26 mouse cellular contexts compared by ENCODE assay signal in the genomic region with DNA sequence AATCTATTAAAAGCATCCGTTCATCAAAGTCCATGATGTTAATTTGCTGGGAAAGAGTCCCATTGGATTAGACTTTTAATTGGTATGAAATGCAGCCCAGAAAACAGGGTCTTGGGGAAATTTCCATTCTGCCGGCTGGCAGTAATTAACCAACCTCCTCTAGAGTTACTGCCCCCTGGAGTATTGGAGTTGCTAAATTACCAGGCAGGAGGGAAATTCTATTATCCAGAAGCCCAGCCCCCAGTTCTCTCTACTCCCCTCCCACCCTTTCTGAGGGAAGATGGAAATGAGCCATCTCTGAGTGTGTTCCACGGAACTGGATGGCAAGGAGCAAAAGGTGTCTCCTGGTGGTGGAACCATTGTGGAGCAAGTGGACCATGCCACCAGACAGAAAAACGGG. TPM values are rescaled to one million over a fixed set of nuclear protein-coding genes. Genes with fewer than 3 reads are reported as not detected.
DNase-seq lines count a peak whose midpoint lies in the region; ATAC-seq and TF ChIP-seq lines count a peak whose summit lies in the region.
"Had no signal": no experiment of that assay in that cellular context is flagged by ENCODE, and none has a peak within 500 bp of the region (broad histone marks: within the 10 kb centered on the region; RNA-seq: fewer than 3 reads in every experiment).

No protein-coding gene starts in this region.

- DNase-seq in embryonic facial prominence, embryonic 11.5 days (ENCODE audit: low spot score), result peak; percentile 27
- no peak for DNase-seq in embryonic facial prominence, embryonic 10.5 days (ENCODE audit: low spot score)
- DNase-seq in hindbrain, postnatal 0 days (ENCODE audit: low spot score), result peak; percentile 40
- no peak for DNase-seq in neural tube, embryonic 10.5 days (ENCODE audit: extremely low spot score, low spot score)
- DNase-seq in embryonic facial prominence, embryonic 14.5 days (ENCODE audit: low spot score), result peak; percentile 10
- DNase-seq in thymus, adult 2 months, result no peak
- DNase-seq: adrenal gland, adult 8-10 months; adrenal gland, postnatal 25 days; cerebellum, adult 18-20 months; cerebellum, adult 9-10 months; cerebellum, postnatal 14 days; forebrain, postnatal 0 days; gastrocnemius, adult 2 months; gastrocnemius, postnatal 25 days; heart, adult 18-20 months; heart, postnatal 10 days; heart, postnatal 36 days had no signal

- no peaks in the 10 kb centered on the region for H3K36me3 ChIP-seq in embryonic facial prominence, embryonic 11.5 days (replicated peaks; ENCODE audit: control insufficient read depth, insufficient read depth, low read depth, low read length)
- no peaks in the 10 kb centered on the region for H3K36me3 ChIP-seq in embryonic facial prominence, embryonic 10.5 days (replicated peaks)
- H3K36me3 ChIP-seq in hindbrain, postnatal 0 days (ENCODE audit: insufficient read depth, low read length), result no peaks in the 10 kb centered on the region
- no peaks in the 10 kb centered on the region for H3K36me3 ChIP-seq in hindbrain, embryonic 12.5 days
- H3K36me3 ChIP-seq in neural tube, embryonic 13.5 days, result no peaks in the 10 kb centered on the region
- no peaks in the 10 kb centered on the region for H3K36me3 ChIP-seq in embryonic facial prominence, embryonic 14.5 days (ENCODE audit: control insufficient read depth, insufficient read depth, low read length)
- H3K36me3 ChIP-seq in thymus, adult 2 months (ENCODE audit: control insufficient read depth, insufficient read depth, low read length), result no peaks in the 10 kb centered on the region
- H3K36me3 ChIP-seq: embryonic facial prominence, embryonic 15.5 days; heart, embryonic 12.5 days; heart, embryonic 15.5 days; hindbrain, embryonic 10.5 days; intestine, embryonic 15.5 days had no signal

- H3K9me3 ChIP-seq in embryonic facial prominence, embryonic 11.5 days (replicated peaks; ENCODE audit: control insufficient read depth, low read length), result no peaks in the 10 kb centered on the region
- H3K9me3 ChIP-seq in embryonic facial prominence, embryonic 10.5 days, result no peaks in the 10 kb centered on the region
- no peaks in the 10 kb centered on the region for H3K9me3 ChIP-seq in hindbrain, postnatal 0 days (ENCODE audit: low read length)
- no peaks in the 10 kb centered on the region for H3K9me3 ChIP-seq in hindbrain, embryonic 12.5 days (replicated peaks)
- no peaks in the 10 kb centered on the region for H3K9me3 ChIP-seq in neural tube, embryonic 13.5 days
- no peaks in the 10 kb centered on the region for H3K9me3 ChIP-seq in embryonic facial prominence, embryonic 14.5 days (ENCODE audit: control insufficient read depth, low read length)
- H3K9me3 ChIP-seq: embryonic facial prominence, embryonic 15.5 days; heart, embryonic 12.5 days; heart, embryonic 15.5 days; hindbrain, embryonic 10.5 days; intestine, embryonic 15.5 days had no signal

- ATAC-seq in embryonic facial prominence, embryonic 11.5 days (replicated peaks; ENCODE audit: insufficient number of reproducible peaks, low FRiP score, low TSS enrichment, low read depth), result no peak
- no peak for ATAC-seq in hindbrain, postnatal 0 days
- ATAC-seq in hindbrain, embryonic 12.5 days (ENCODE audit: low FRiP score), result no peak
- peak; percentile 68; the same call in 1 of the 2 replicates for ATAC-seq in neural tube, embryonic 13.5 days (ENCODE audit: low read depth)
- ATAC-seq in embryonic facial prominence, embryonic 14.5 days (ENCODE audit: low read depth), result no peak
- ATAC-seq: activated CD4-positive, CD25-positive, alpha-beta regulatory T cell, adult 4 months; forebrain, embryonic 14.5 days; forebrain, postnatal 0 days; intestine, embryonic 15.5 days had no signal

- TF ChIP-seq POLR2A in thymus, adult 2 months (IDR thresholded peaks at IDR 0.05; ENCODE audit: control insufficient read depth, extremely low read depth, insufficient read depth, low read length, poor library complexity), result no peak

- H3K9ac ChIP-seq in embryonic facial prominence, embryonic 11.5 days (replicated peaks; ENCODE audit: low read length), result no peak overlapping the region
- H3K9ac ChIP-seq in hindbrain, postnatal 0 days (replicated peaks; ENCODE audit: low read length), result no peak overlapping the region
- H3K9ac ChIP-seq in hindbrain, embryonic 12.5 days, result no peak overlapping the region
- no peak overlapping the region for H3K9ac ChIP-seq in neural tube, embryonic 13.5 days
- H3K9ac ChIP-seq in embryonic facial prominence, embryonic 14.5 days (ENCODE audit: low read depth, low read length), result no peak overlapping the region
- H3K9ac ChIP-seq: embryonic facial prominence, embryonic 15.5 days; forebrain, postnatal 0 days; heart, embryonic 12.5 days; heart, embryonic 15.5 days; intestine, embryonic 15.5 days had no signal

- no peak for TF ChIP-seq CTCF in hindbrain, postnatal 0 days (IDR thresholded peaks at IDR 0.05; ENCODE audit: low read depth)
- TF ChIP-seq CTCF in thymus, adult 2 months (IDR thresholded peaks at IDR 0.05; ENCODE audit: borderline replicate concordance, control insufficient read depth, extremely low read depth, insufficient read depth, low read length, poor library complexity), result no peak

- no peaks in the 10 kb centered on the region for H3K4me1 ChIP-seq in embryonic facial prominence, embryonic 11.5 days (ENCODE audit: control insufficient read depth, insufficient read depth, low read length)
- peaks cover 5% of the 10 kb centered on the region; the same call in 1 of the 2 replicates for H3K4me1 ChIP-seq in embryonic facial prominence, embryonic 10.5 days
- peaks cover 6% of the 10 kb centered on the region for H3K4me1 ChIP-seq in hindbrain, postnatal 0 days (ENCODE audit: insufficient read depth, low read length)
- 0 out of 2 replicates have a peak, but pooled peaks cover 5% of the 10 kb centered on the region for H3K4me1 ChIP-seq in hindbrain, embryonic 12.5 days
- peaks cover 5% of the 10 kb centered on the region; the same call in 1 of the 2 replicates for H3K4me1 ChIP-seq in neural tube, embryonic 13.5 days (replicated peaks)
- peaks cover 5% of the 10 kb centered on the region for H3K4me1 ChIP-seq in embryonic facial prominence, embryonic 14.5 days (ENCODE audit: control insufficient read depth, insufficient read depth, low read length)
- no peaks in the 10 kb centered on the region for H3K4me1 ChIP-seq in thymus, adult 2 months (replicated peaks; ENCODE audit: control insufficient read depth, insufficient read depth, low read length)
- H3K4me1 ChIP-seq: hindbrain, embryonic 10.5 days had no signal

- no peak overlapping the region for H3K4me3 ChIP-seq in embryonic facial prominence, embryonic 11.5 days (ENCODE audit: low read depth, low read length)
- H3K4me3 ChIP-seq in embryonic facial prominence, embryonic 10.5 days, result no peak overlapping the region
- no peak overlapping the region for H3K4me3 ChIP-seq in hindbrain, postnatal 0 days (ENCODE audit: low read length)
- H3K4me3 ChIP-seq in hindbrain, embryonic 12.5 days, result no peak overlapping the region
- no peak overlapping the region for H3K4me3 ChIP-seq in neural tube, embryonic 13.5 days
- no peak overlapping the region for H3K4me3 ChIP-seq in embryonic facial prominence, embryonic 14.5 days (ENCODE audit: low read depth, low read length)
- H3K4me3 ChIP-seq in thymus, adult 2 months (ENCODE audit: control insufficient read depth, insufficient read depth, low read length), result no peak overlapping the region
- H3K4me3 ChIP-seq: embryonic facial prominence, embryonic 15.5 days; gastrocnemius, adult 2 months; heart, embryonic 12.5 days; heart, embryonic 15.5 days; hindbrain, embryonic 10.5 days; intestine, embryonic 15.5 days had no signal

- H3K27me3 ChIP-seq in embryonic facial prominence, embryonic 11.5 days (ENCODE audit: control insufficient read depth, insufficient read depth, low read length), result no peaks in the 10 kb centered on the region
- H3K27me3 ChIP-seq in embryonic facial prominence, embryonic 10.5 days (replicated peaks; ENCODE audit: low read depth, poor library complexity, severe bottlenecking), result no peaks in the 10 kb centered on the region
- H3K27me3 ChIP-seq in hindbrain, postnatal 0 days (ENCODE audit: insufficient read depth, low read length), result no peaks in the 10 kb centered on the region
- H3K27me3 ChIP-seq in hindbrain, embryonic 12.5 days, result no peaks in the 10 kb centered on the region
- H3K27me3 ChIP-seq in neural tube, embryonic 13.5 days, result peaks cover 5% of the 10 kb centered on the region
- no peaks in the 10 kb centered on the region for H3K27me3 ChIP-seq in embryonic facial prominence, embryonic 14.5 days (replicated peaks; ENCODE audit: control insufficient read depth, insufficient read depth, low read length)
- no peaks in the 10 kb centered on the region for H3K27me3 ChIP-seq in thymus, adult 2 months (ENCODE audit: control insufficient read depth, insufficient read depth, low read length)
- H3K27me3 ChIP-seq: embryonic facial prominence, embryonic 15.5 days; intestine, embryonic 15.5 days had no signal

- WGBS in embryonic facial prominence, embryonic 11.5 days, result 64% methylated on average over 4 of the region's 4 CpGs
- WGBS in embryonic facial prominence, embryonic 10.5 days, result 75% methylated on average over 4 of the region's 4 CpGs
- 56% methylated on average over 4 of the region's 4 CpGs for WGBS in hindbrain, postnatal 0 days
- WGBS in hindbrain, embryonic 12.5 days, result 76% methylated on average over 4 of the region's 4 CpGs
- 41% methylated on average over 4 of the region's 4 CpGs for WGBS in neural tube, embryonic 13.5 days
- 58% methylated on average over 4 of the region's 4 CpGs for WGBS in embryonic facial prominence, embryonic 14.5 days
- WGBS in thymus, adult 2 months, result 91% methylated on average over 4 of the region's 4 CpGs

- no peak overlapping the region for H3K27ac ChIP-seq in embryonic facial prominence, embryonic 11.5 days (replicated peaks; ENCODE audit: low read depth, low read length)
- no peak overlapping the region for H3K27ac ChIP-seq in embryonic facial prominence, embryonic 10.5 days (replicated peaks)
- H3K27ac ChIP-seq in hindbrain, postnatal 0 days, result no peak overlapping the region
- no peak overlapping the region for H3K27ac ChIP-seq in hindbrain, embryonic 12.5 days
- H3K27ac ChIP-seq in neural tube, embryonic 13.5 days (replicated peaks), result no peak overlapping the region
- no peak overlapping the region for H3K27ac ChIP-seq in embryonic facial prominence, embryonic 14.5 days (replicated peaks; ENCODE audit: low read depth, low read length)
- no peak overlapping the region for H3K27ac ChIP-seq in thymus, adult 2 months (ENCODE audit: control insufficient read depth, insufficient read depth, low read length)
- H3K27ac ChIP-seq: embryonic facial prominence, embryonic 15.5 days; gastrocnemius, adult 2 months; heart, embryonic 15.5 days; hindbrain, embryonic 10.5 days; intestine, embryonic 15.5 days had no signal

- no peak overlapping the region for H3K4me2 ChIP-seq in embryonic facial prominence, embryonic 11.5 days (ENCODE audit: low read depth, low read length)
- no peak overlapping the region for H3K4me2 ChIP-seq in hindbrain, postnatal 0 days (ENCODE audit: low read depth, low read length)
- H3K4me2 ChIP-seq in hindbrain, embryonic 12.5 days (replicated peaks), result no peak overlapping the region
- H3K4me2 ChIP-seq in neural tube, embryonic 13.5 days, result no peak overlapping the region
- no peak overlapping the region for H3K4me2 ChIP-seq in embryonic facial prominence, embryonic 14.5 days (ENCODE audit: low read depth, low read length)
- H3K4me2 ChIP-seq: embryonic facial prominence, embryonic 15.5 days; heart, embryonic 12.5 days; heart, embryonic 15.5 days; intestine, embryonic 15.5 days had no signal

RNA-seq across cellular contexts. Expression of gene Mocs1, which starts 48.5 kb away (rescaled TPM):
- 6.0 and 6.1 TPM in 2 replicates for polyA plus RNA-seq in embryonic facial prominence, embryonic 11.5 days (2014; fragmentation: Nextera tagmentation; extraction: Ambion mirVana)
- polyA plus RNA-seq in embryonic facial prominence, embryonic 10.5 days (2016; fragmentation: Nextera tagmentation; extraction: Ambion mirVana), result 6.4 and 7.4 TPM in 2 replicates
- 13.6 and 18.4 TPM in 2 replicates for total RNA-seq in hindbrain, postnatal 0 days (2014; rRNA removed)
- 4.4 and 4.7 TPM in 2 replicates for polyA plus RNA-seq in hindbrain, postnatal 0 days (2015; fragmentation: Nextera tagmentation; extraction: Ambion mirVana)
- polyA plus RNA-seq in hindbrain, embryonic 12.5 days (2016; fragmentation: Nextera tagmentation; extraction: Ambion mirVana), result 5.0 and 5.5 TPM in 2 replicates
- 5.5 TPM in 2 replicates for polyA plus RNA-seq in neural tube, embryonic 13.5 days (2015; fragmentation: Nextera tagmentation; extraction: Ambion mirVana)
- polyA plus RNA-seq in embryonic facial prominence, embryonic 14.5 days (2014; fragmentation: Nextera tagmentation; extraction: Ambion mirVana), result 6.4 and 7.8 TPM in 2 replicates
- polyA plus RNA-seq in thymus, adult 2 months (2012; rRNA removed), result 32.9 and 38.4 TPM in 2 replicates

Comparison
In these comparisons a context has a peak if more than half of its experiments do, and no peak if none do; other contexts are left out.
1. DNase-seq: peak in embryonic facial prominence, embryonic 11.5 days (single experiment), hindbrain, postnatal 0 days (single experiment) and embryonic facial prominence, embryonic 14.5 days (single experiment); none in embryonic facial prominence, embryonic 10.5 days (single experiment), neural tube, embryonic 10.5 days (single experiment) and thymus, adult 2 months (single experiment).